Mouse (Mus musculus) limb, embryonic 12.5 days (tissue): ENCODE measurements at regions not wholly inside any gene's neighbourhood (a gene's known extent, or its start where the extent isn't known, plus 50 kb on each side); places are given as distances from the start of the nearest gene placed in this dataset.

ENCODE experiments used
- ATAC-seq: fragments of 200-750 bp; cut with Nextera tagmentation; 2 replicates; pipeline ENCODE4 v1.8.0; 2017; ENCODE audit warnings: low read depth, moderate TSS enrichment; ENCODE audit not compliant: insufficient number of reproducible peaks, insufficient read depth, low FRiP score, low TSS enrichment
- H3K27ac ChIP-seq: fragments of 300-500 bp; sonication (generic); 2 replicates; pipeline ENCODE4 v1.5.1; 2016; ENCODE audit warnings: mild to moderate bottlenecking, moderate library complexity
- H3K27me3 ChIP-seq: fragments of 300-500 bp; sonication (generic); 2 replicates; pipeline ENCODE4 v1.6.1; 2016; ENCODE audit warnings: mild to moderate bottlenecking, moderate library complexity
- H3K36me3 ChIP-seq: fragments of 300-500 bp; sonication (generic); 2 replicates; pipeline ENCODE4 v1.6.1; 2016; ENCODE audit warnings: mild to moderate bottlenecking, moderate library complexity
- H3K4me1 ChIP-seq: fragments of 300-500 bp; sonication (generic); replicated peaks from 2 replicates; pipeline ENCODE4 v1.6.1; 2016
- H3K4me2 ChIP-seq: fragments of 300-500 bp; sonication (generic); 2 replicates; pipeline ENCODE4 v1.6.1; 2016; ENCODE audit warnings: mild to moderate bottlenecking, moderate library complexity
- H3K4me3 ChIP-seq: fragments of 300-500 bp; sonication (generic); replicated peaks from 2 replicates; pipeline ENCODE4 v1.5.1; 2016; ENCODE audit warnings: mild to moderate bottlenecking
- H3K9ac ChIP-seq: fragments of 300-500 bp; sonication (generic); replicated peaks from 2 replicates; pipeline ENCODE4 v1.6.1; 2016; ENCODE audit warnings: mild to moderate bottlenecking, moderate library complexity
- H3K9me3 ChIP-seq: fragments of 300-500 bp; sonication (generic); 2 replicates; pipeline ENCODE4 v1.6.1; 2016; ENCODE audit warnings: mild to moderate bottlenecking, moderate library complexity
- WGBS: fragments of 180-500 bp; shearing (Covaris S2); methylation state at CpG from one replicate; pipeline ENCODE4 v1.1.7; 2016; 5-methylcytosine and 5-hydroxymethylcytosine counted together

- WGBS, result 39% methylated on average over 2 of the region's 2 CpGs
- no peak overlapping the region for H3K4me2 ChIP-seq
- H3K9me3 ChIP-seq, result no peaks in the 10 kb centered on the region
- no peaks in the 10 kb centered on the region for H3K36me3 ChIP-seq
- ATAC-seq, result no peak
- no peak overlapping the region for H3K27ac ChIP-seq
- H3K4me1 ChIP-seq, result peaks cover 19% of the 10 kb centered on the region
- H3K27me3 ChIP-seq, result no peaks in the 10 kb centered on the region
- H3K9ac ChIP-seq, result no peak overlapping the region
- H3K4me3 ChIP-seq, result no peak overlapping the region
These were observed 544.3 kb upstream of the Hs6st1 start for GRCm38 (mm10) chr1:35523790-35524362.

GRCm38 (mm10) chr1:35524788-35525187 is 543.4 kb upstream of the Hs6st1 start:
- Histone ChIP-seq H3K4me2 (no peak overlapping the region), H3K4me1 (peaks cover 19% of the 10 kb centered on the region), H3K36me3 (no peaks in the 10 kb centered on the region), H3K4me3 (no peak overlapping the region), H3K9me3 (no peaks in the 10 kb centered on the region), H3K27me3 (no peaks in the 10 kb centered on the region), H3K27ac (no peak overlapping the region), H3K9ac (no peak overlapping the region)
- no peak for ATAC-seq
- 41% methylated on average over 5 of the region's 5 CpGs for WGBS

GRCm38 (mm10) chr1:35527750-35528476 is 540.3 kb upstream of the Hs6st1 start:
- no peak overlapping the region for H3K9ac ChIP-seq
- 50% methylated on average over 12 of the region's 12 CpGs for WGBS
- H3K4me2 ChIP-seq, result no peak overlapping the region
- no peak overlapping the region for H3K4me3 ChIP-seq
- no peak for ATAC-seq
- peaks cover 19% of the 10 kb centered on the region for H3K4me1 ChIP-seq
- no peak overlapping the region for H3K27ac ChIP-seq
- no peaks in the 10 kb centered on the region for H3K27me3 ChIP-seq
- H3K9me3 ChIP-seq, result no peaks in the 10 kb centered on the region
- no peaks in the 10 kb centered on the region for H3K36me3 ChIP-seq

GRCm38 (mm10) chr1:35535470-35535869 is 532.7 kb upstream of the Hs6st1 start:
- H3K9me3 ChIP-seq, result no peaks in the 10 kb centered on the region
- no peak overlapping the region for H3K27ac ChIP-seq
- no peaks in the 10 kb centered on the region for H3K4me1 ChIP-seq
- H3K9ac ChIP-seq, result no peak overlapping the region
- no peaks in the 10 kb centered on the region for H3K36me3 ChIP-seq
- H3K27me3 ChIP-seq, result no peaks in the 10 kb centered on the region
- H3K4me3 ChIP-seq, result no peak overlapping the region
- no peak for ATAC-seq
- H3K4me2 ChIP-seq, result no peak overlapping the region

- no peak overlapping the region for H3K9ac ChIP-seq
- H3K4me2 ChIP-seq, result no peak overlapping the region
- no peak overlapping the region for H3K4me3 ChIP-seq
- H3K4me1 ChIP-seq, result no peaks in the 10 kb centered on the region
- no peaks in the 10 kb centered on the region for H3K36me3 ChIP-seq
- no peak for ATAC-seq
- H3K9me3 ChIP-seq, result no peaks in the 10 kb centered on the region
- H3K27ac ChIP-seq, result no peak overlapping the region
- no peaks in the 10 kb centered on the region for H3K27me3 ChIP-seq
- WGBS, result 80% methylated on average over 5 of the region's 5 CpGs
These were observed 531.9 kb upstream of the Hs6st1 start for GRCm38 (mm10) chr1:35536276-35536675.

- 93% methylated on average over 3 of the region's 3 CpGs for WGBS
- no peaks in the 10 kb centered on the region for H3K36me3 ChIP-seq
- H3K9me3 ChIP-seq, result no peaks in the 10 kb centered on the region
- H3K4me3 ChIP-seq, result no peak overlapping the region
- no peaks in the 10 kb centered on the region for H3K4me1 ChIP-seq
- no peak for ATAC-seq
- no peak overlapping the region for H3K27ac ChIP-seq
- H3K4me2 ChIP-seq, result no peak overlapping the region
- H3K27me3 ChIP-seq, result no peaks in the 10 kb centered on the region
- H3K9ac ChIP-seq, result no peak overlapping the region
These were observed 519.4 kb upstream of the Hs6st1 start for GRCm38 (mm10) chr1:35548845-35549244.

- Histone ChIP-seq H3K36me3 (no peaks in the 10 kb centered on the region), H3K4me1 (no peaks in the 10 kb centered on the region), H3K4me3 (no peak overlapping the region), H3K4me2 (no peak overlapping the region), H3K9me3 (no peaks in the 10 kb centered on the region), H3K27me3 (no peaks in the 10 kb centered on the region), H3K27ac (no peak overlapping the region), H3K9ac (no peak overlapping the region)
- 63% methylated on average over 1 of the region's 1 CpGs for WGBS
- no peak for ATAC-seq
These were observed 516.7 kb upstream of the Hs6st1 start for GRCm38 (mm10) chr1:35551503-35551902.

- H3K9ac ChIP-seq, result no peak overlapping the region
- H3K27me3 ChIP-seq, result no peaks in the 10 kb centered on the region
- peaks cover 7% of the 10 kb centered on the region for H3K9me3 ChIP-seq
- WGBS, result 76% methylated on average over 4 of the region's 4 CpGs
- H3K4me2 ChIP-seq, result no peak overlapping the region
- no peak for ATAC-seq
- no peaks in the 10 kb centered on the region for H3K4me1 ChIP-seq
- no peaks in the 10 kb centered on the region for H3K36me3 ChIP-seq
- H3K4me3 ChIP-seq, result no peak overlapping the region
- no peak overlapping the region for H3K27ac ChIP-seq
These were observed 505.4 kb upstream of the Hs6st1 start for GRCm38 (mm10) chr1:35562786-35563185.

- Histone ChIP-seq H3K27me3 (no peaks in the 10 kb centered on the region), H3K9me3 (no peaks in the 10 kb centered on the region), H3K36me3 (no peaks in the 10 kb centered on the region), H3K4me2 (no peak overlapping the region), H3K4me3 (no peak overlapping the region), H3K27ac (no peak overlapping the region), H3K9ac (no peak overlapping the region), H3K4me1 (peaks cover 6% of the 10 kb centered on the region; the same call in 1 of the 2 replicates)
- no peak; the same call in 1 of the 2 replicates for ATAC-seq
- WGBS, result 87% methylated on average over 1 of the region's 1 CpGs
These were observed 493.0 kb upstream of the Hs6st1 start for GRCm38 (mm10) chr1:35575203-35575602.

- no peak overlapping the region for H3K4me3 ChIP-seq
- no peak overlapping the region for H3K9ac ChIP-seq
- peaks cover 11% of the 10 kb centered on the region; the same call in 1 of the 2 replicates for H3K4me1 ChIP-seq
- 34% methylated on average over 3 of the region's 3 CpGs for WGBS
- no peak for ATAC-seq
- no peaks in the 10 kb centered on the region for H3K27me3 ChIP-seq
- no peaks in the 10 kb centered on the region for H3K9me3 ChIP-seq
- H3K36me3 ChIP-seq, result no peaks in the 10 kb centered on the region
- no peak overlapping the region for H3K27ac ChIP-seq
- H3K4me2 ChIP-seq, result no peak overlapping the region
These were observed 488.8 kb upstream of the Hs6st1 start for GRCm38 (mm10) chr1:35579392-35579791.

- H3K4me3 ChIP-seq, result no peak overlapping the region
- H3K9me3 ChIP-seq, result no peaks in the 10 kb centered on the region
- 57% methylated on average over 4 of the region's 4 CpGs for WGBS
- H3K4me1 ChIP-seq, result peaks cover 11% of the 10 kb centered on the region; the same call in 1 of the 2 replicates
- no peak overlapping the region for H3K4me2 ChIP-seq
- H3K36me3 ChIP-seq, result no peaks in the 10 kb centered on the region
- H3K9ac ChIP-seq, result no peak overlapping the region
- no peak for ATAC-seq
- H3K27ac ChIP-seq, result no peak overlapping the region
- H3K27me3 ChIP-seq, result no peaks in the 10 kb centered on the region
These were observed 488.2 kb upstream of the Hs6st1 start for GRCm38 (mm10) chr1:35579992-35580391.

- no peak overlapping the region for H3K27ac ChIP-seq
- H3K36me3 ChIP-seq, result no peaks in the 10 kb centered on the region
- H3K9me3 ChIP-seq, result no peaks in the 10 kb centered on the region
- H3K9ac ChIP-seq, result no peak overlapping the region
- H3K4me2 ChIP-seq, result no peak overlapping the region
- no peaks in the 10 kb centered on the region for H3K27me3 ChIP-seq
- 31% methylated on average over 3 of the region's 3 CpGs for WGBS
- H3K4me1 ChIP-seq, result peaks cover 11% of the 10 kb centered on the region; the same call in 1 of the 2 replicates
- no peak overlapping the region for H3K4me3 ChIP-seq
- ATAC-seq, result no peak
These were observed 487.7 kb upstream of the Hs6st1 start for GRCm38 (mm10) chr1:35580474-35580873.
